Mouse (Mus musculus): ENCODE results near the gene Cep170b. TPM values are rescaled to one million over a fixed set of nuclear protein-coding genes. Genes with fewer than 3 reads are reported as not detected.

The Cep170b gene
- total RNA-seq, 2 experiments from 2014 or later = 222 to 234 TPM

- intact Hi-C loops (cut with DNase I) = no loop called here
Measured at GRCm38 (mm10) chr12:112696806-112697425, 23.3 kb upstream of the Cep170b start.

DNA sequence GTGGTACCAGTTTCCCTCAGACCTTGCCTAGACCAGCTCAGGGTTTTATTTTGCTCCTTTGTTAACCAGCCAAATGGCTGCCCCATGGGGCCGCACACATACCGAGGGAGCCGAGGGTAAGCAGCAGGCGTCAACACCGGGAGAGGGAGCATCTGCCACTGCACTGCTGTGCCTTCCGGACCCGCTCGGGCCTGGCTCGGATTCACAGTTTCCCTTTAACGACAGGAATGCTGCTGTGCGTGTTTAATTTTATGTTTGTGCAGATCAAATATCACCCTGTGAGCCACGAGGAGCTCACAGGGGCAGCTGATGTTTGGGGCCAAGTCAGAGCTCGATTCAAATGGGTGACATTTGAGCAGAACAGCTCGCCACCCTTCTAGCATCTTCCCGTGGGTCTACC lies 19.7 kb upstream of the Cep170b start:
- intact Hi-C loops (cut with DNase I) = no loop called here
- DNase-seq (ENCODE audit: extremely low spot score in 1 of 2, low spot score in 2 of 2) = no peak

More at GRCm38 (mm10) chr12:112696806-112697425, 23.3 kb upstream of the Cep170b start:
- no peak for DNase-seq (ENCODE audit: extremely low spot score in 1 of 2, low spot score in 2 of 2)

DNA sequence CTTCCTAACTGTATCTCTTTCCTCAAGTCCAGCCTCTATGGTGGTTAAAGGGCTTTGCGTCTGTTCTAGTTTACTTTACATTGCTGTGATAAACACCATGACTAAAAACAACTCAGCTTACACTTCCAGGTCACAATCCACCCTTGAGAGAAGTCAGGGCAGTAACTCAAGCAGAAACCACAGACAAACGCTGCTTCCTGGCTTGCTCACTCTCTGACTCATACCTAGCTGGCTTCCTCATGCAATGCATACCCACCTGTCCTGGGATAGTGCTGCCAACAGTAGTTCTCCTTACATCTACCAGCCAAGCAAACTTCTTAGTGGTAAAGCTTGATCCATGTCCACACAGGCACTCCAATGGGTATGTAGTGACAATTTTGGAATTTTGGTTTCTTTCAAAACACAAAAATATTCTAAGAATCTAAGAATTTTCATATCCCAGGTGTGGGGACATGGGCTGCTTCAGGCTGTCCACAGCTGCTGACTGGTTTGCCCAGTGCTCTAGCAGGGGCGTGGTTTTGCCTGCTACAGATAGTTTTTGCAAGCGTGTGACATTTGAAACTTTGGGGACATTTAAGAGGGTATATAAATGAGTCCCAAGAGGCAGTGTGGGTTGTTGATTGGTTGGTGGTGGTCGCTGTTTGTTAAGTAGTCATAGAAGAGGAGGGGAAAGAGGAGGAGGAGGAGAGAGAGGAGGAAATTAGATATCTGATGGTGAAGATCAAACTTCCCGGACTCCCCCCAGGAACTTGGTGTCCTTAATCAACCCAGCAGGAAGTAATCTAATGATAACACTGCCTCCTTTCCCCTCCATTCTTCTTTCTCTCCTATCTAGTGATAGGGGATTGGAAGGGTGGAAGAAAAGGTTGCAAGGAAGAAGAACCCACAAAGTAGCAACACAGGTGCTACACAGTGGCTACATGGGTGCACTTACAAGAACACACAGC lies 17.6 kb upstream of the Cep170b start:
- no peak for DNase-seq (ENCODE audit: extremely low spot score in 1 of 2, low spot score in 2 of 2)
- intact Hi-C loops (cut with DNase I) = no loop called here

DNA sequence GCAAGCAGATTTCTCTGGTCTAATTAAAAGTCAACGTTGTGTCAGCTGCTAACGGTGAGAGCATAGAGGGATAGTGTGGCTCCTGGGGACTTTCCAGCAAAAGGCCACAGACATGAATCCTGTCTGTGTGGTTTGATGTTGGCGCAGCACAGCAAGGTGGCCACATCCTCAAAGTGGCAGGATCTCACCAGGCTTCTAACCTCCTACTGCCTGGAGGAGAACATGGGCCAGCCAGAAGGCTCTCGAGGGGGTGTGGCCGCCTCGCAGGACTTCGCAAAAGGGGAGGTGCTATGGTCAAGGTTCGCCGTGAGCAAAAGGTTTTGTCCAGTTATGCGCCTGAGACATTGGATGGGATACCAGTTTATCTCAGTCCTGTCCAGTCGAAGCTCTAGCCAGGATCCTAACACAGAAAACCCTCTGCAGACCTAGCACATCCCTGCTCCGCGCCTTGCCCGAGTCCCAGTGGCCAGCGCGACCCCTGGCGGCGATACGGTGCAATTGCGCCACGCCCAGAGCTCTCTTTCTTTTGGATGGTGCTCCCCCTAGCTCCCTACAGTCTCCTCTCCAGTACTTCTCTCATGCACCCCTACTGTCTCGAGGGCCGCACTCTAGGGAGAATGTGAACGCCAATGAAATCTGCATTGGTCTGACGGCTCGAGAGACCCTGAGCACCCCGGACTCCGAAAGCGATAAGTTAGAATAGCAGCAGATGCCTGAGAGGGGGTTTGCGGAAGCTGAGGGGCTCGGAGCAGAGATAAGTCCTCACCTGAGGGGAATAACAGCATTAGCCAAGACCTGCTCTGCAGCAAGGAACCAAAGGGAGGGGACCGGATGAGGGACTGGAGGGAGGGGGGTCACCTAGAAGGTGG lies 13.3 kb upstream of the Cep170b start:
- intact Hi-C loops (cut with DNase I) = loop anchor here (5.0 kb wide), 1 partner anchor 50 kb away; no protein-coding TSS in a partner anchor
- DNase-seq (ENCODE audit: extremely low spot score in 1 of 2, low spot score in 2 of 2) = peak; percentile 80 to 86

DNA sequence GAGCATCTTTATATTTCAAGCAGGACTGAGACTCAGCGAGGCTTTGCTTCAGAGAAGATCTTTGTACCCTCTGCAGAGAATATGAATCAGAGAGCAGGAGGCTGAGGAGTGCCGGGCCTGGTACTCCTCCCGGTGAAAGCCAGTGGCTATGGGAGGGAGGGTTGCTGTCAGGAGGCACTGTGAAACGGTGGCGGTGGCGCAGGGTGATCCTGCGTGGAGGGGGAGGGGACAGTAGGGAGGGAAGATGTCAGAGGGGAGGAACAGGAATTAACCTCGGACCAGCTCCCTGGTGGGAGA lies 12.7 kb upstream of the Cep170b start:
- no peak for DNase-seq (ENCODE audit: extremely low spot score in 1 of 2, low spot score in 2 of 2)
- intact Hi-C loops (cut with DNase I) = loop anchor here (5.0 kb wide), 1 partner anchor 50 kb away; no protein-coding TSS in a partner anchor

GRCm38 (mm10) chr12:112713984-112714383 lies 6.3 kb upstream of the Cep170b start:
- peak in 1 of 2 experiments; percentile 59 for DNase-seq (ENCODE audit: extremely low spot score in 1 of 2, low spot score in 2 of 2)
- intact Hi-C loops (cut with DNase I) = no loop called here

- intact Hi-C loops (cut with DNase I) = no loop called here
- no peak for DNase-seq (ENCODE audit: extremely low spot score in 1 of 2, low spot score in 2 of 2)
Measured at GRCm38 (mm10) chr12:112717140-112717539, 3.1 kb upstream of the Cep170b start.

GRCm38 (mm10) chr12:112718995-112719394 lies 1.3 kb upstream of the Cep170b start:
- DNase-seq (ENCODE audit: extremely low spot score in 1 of 2, low spot score in 2 of 2) = no peak
- intact Hi-C loops (cut with DNase I) = no loop called here

- intact Hi-C loops (cut with DNase I) = no loop called here
Measured at GRCm38 (mm10) chr12:112720890-112721423, 702 bp downstream of the Cep170b start.

DNA sequence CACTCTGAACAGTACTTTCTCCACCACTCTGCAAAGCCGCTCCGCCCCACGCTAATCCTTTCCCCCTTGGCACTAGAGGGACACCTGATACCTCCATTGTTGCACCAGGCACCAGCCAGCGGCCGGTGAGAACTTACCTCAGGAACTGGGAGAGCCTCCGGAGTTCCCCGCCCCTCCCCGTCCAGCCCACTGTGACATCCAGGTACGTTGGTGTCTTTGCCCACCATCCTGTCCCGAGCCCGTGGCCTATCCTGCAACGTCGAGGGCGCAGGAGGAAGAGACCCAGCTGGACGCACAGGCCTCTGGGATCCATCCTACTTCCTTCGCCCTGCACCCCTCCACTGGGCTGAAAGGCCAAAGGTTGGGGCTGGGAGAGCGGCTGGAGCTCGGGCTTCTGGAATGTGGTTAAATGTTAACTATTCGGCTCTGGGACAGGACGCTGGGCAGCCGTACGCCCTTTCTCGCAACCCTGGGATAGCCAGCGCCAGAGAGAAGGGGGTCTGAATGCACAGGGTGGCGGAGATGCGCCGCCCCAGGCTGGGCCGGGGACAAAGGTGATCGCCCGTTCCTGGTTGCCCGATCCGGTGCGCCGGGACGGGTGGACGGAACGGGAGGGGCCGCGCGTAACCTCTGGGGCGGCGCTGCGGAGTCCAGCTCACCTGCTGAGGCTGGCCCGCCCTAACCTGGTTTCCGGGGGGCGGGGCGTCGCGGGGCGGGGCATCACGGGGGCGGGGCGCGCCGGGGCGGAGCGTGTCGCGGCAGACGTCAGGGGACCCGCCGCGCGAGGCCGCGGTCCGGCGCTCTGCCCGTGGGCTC lies 1.4 kb downstream of the Cep170b start:
- intact Hi-C loops (cut with DNase I) = no loop called here
- no peak for DNase-seq (ENCODE audit: extremely low spot score in 1 of 2, low spot score in 2 of 2)

More at GRCm38 (mm10) chr12:112720890-112721423, 702 bp downstream of the Cep170b start:
- no peak for DNase-seq (ENCODE audit: extremely low spot score in 1 of 2, low spot score in 2 of 2)

DNA sequence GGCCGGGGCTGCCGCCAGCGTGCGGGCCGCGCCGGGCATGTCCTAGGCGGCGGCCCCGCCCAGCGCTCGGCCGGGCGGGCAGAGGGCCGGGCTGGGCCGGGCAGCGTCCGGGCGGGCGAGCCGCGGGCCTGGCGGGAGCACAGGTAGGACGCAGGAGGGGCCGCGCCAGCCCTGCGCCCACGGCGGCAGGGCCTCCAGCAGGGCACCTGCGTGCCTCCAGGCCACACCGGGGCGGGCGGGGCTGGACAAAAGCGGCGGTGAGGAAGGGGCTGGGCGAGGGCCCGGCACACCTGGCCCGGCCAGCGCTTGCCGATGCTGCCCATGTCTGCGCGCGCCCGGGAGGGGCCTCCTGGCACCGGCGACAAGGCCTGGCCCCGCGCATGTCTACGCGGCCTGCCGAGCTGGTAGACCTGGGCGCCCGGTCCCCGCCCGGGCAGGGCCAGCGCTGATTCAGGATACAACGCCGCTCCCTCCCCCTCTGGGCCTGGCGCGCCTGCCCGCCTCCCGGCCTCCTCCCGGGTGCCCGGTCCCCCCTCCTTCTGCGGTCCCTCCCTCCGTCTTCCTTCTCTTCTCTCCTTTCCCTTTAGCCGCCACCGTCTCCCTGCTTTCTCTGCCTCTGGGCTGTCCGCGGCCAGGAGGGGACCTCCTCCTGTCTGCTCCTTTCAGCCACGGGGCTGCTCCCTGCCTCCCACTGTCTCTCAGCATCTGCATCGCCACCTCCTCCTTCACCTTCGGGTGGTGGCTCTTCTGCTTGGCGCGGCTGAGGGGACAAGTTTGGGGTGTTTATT lies 2.2 kb downstream of the Cep170b start:
- intact Hi-C loops (cut with DNase I) = no loop called here
- peak in 1 of 2 experiments; percentile 77 for DNase-seq (ENCODE audit: extremely low spot score in 1 of 2, low spot score in 2 of 2)

DNA sequence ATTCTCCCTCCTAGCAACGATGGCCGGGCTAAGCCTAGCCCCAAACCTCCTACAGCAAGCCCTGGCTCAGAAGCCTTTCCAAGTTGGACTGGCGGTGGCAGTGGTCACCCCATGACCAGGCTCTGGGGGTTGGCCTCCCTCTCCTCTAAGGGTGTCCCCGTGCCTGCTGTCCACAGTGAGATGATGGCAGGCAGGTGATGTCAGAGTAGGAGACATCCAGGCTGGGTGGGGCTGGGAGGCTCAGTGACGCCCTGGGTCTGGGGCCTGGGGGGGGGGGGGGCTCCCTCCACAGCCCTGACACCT lies 2.7 kb downstream of the Cep170b start:
- intact Hi-C loops (cut with DNase I) = no loop called here
- DNase-seq (ENCODE audit: extremely low spot score in 1 of 2, low spot score in 2 of 2) = no peak

DNA sequence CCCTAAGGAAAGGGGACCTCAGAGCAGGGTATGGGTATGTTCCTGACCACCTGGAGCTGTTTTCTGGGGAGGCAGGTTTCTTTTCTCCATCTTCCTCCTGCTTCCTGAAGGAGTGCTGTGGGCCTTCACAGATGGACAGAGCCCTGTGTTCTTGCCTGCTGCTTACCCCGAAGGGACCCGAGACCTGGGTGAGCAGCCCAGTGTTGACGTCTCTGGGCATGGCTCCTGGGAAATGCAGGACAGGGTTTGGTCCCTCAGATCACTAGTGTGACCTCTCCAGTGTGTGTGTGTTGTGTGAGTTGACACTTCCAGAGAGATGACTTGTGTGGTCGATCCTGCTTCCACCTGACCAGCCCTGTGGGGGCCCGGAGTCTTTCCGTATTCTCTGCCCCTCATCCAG lies 3.2 kb downstream of the Cep170b start:
- intact Hi-C loops (cut with DNase I) = no loop called here
- no peak for DNase-seq (ENCODE audit: extremely low spot score in 1 of 2, low spot score in 2 of 2)

GRCm38 (mm10) chr12:112724077-112724805 lies 4.0 kb downstream of the Cep170b start:
- intact Hi-C loops (cut with DNase I) = no loop called here
- peak in 1 of 2 experiments; percentile 78 for DNase-seq (ENCODE audit: extremely low spot score in 1 of 2, low spot score in 2 of 2)

- intact Hi-C loops (cut with DNase I) = no loop called here
- no peak for DNase-seq (ENCODE audit: extremely low spot score in 1 of 2, low spot score in 2 of 2)
Measured at GRCm38 (mm10) chr12:112727801-112728200, 7.5 kb downstream of the Cep170b start.

DNA sequence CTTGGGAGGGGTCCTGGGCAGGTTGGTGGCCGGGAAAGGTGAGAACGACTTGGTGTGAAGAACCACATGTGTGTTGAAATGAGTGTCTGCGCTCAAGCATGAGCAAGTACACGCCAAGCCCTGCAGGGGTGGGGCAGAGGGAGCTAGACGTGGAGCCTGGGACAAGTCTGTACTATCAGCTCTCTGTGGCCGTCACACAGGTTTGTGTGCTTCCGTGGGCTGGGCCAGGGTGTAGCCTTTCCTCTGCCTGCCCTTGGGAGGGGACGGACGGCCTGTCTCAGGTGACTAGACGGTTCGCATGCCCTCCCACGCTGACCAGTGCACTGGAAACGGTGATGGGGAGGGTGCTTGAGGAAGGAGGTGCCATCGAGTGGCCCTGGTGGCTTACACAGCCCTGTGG lies 10.6 kb downstream of the Cep170b start:
- peak in 1 of 2 experiments; percentile 27 for DNase-seq (ENCODE audit: extremely low spot score in 1 of 2, low spot score in 2 of 2)
- intact Hi-C loops (cut with DNase I) = no loop called here

GRCm38 (mm10) chr12:112732591-112732990 lies 12.3 kb downstream of the Cep170b start:
- intact Hi-C loops (cut with DNase I) = no loop called here
- DNase-seq (ENCODE audit: extremely low spot score in 1 of 2, low spot score in 2 of 2) = no peak
